Mouse (Mus musculus) CH12.LX (cell line): ENCODE measurements at regions not wholly inside any gene's neighbourhood (a gene's known extent, or its start where the extent isn't known, plus 50 kb on each side); places are given as distances from the start of the nearest gene placed in this dataset.

ENCODE experiments used
- DNase-seq: peaks from one replicate; pipeline ENCODE4 v3.0.0-alpha.2; 2013; ENCODE audit errors: extremely low read depth
- H3K27ac ChIP-seq: 2 replicates; pipeline ENCODE4 v1.5.1; 2012; ENCODE audit warnings: low read depth, mild to moderate bottlenecking, control low read depth, moderate library complexity; ENCODE audit not compliant: insufficient read depth
- H3K27me3 ChIP-seq: replicated peaks from 2 replicates; pipeline ENCODE3; 2012; ENCODE audit warnings: inconsistent platforms
- H3K36me3 ChIP-seq, 2 experiments: replicated peaks in 1 of 2; 2 replicates each; pipeline versions ENCODE3 to v1.6.1; 2012; ENCODE audit warnings: inconsistent platforms in 1 of 2, low read length in 1 of 2, mild to moderate bottlenecking in 1 of 2, mixed read lengths in 1 of 2, moderate library complexity in 1 of 2; ENCODE audit not compliant: control insufficient read depth in 1 of 2, insufficient read depth in 1 of 2
- H3K4me1 ChIP-seq, 2 experiments: 2 replicates each; pipeline ENCODE4 v1.6.1; 2012; ENCODE audit warnings: inconsistent platforms in 1 of 2, moderate library complexity in 1 of 2; ENCODE audit not compliant: insufficient read depth in 2 of 2, control insufficient read depth in 1 of 2
- H3K4me2 ChIP-seq: 2 replicates; pipeline ENCODE4 v1.6.1; 2012; ENCODE audit warnings: low read depth, mild to moderate bottlenecking, control low read depth; ENCODE audit not compliant: poor library complexity, insufficient read depth, severe bottlenecking
- H3K4me3 ChIP-seq, 3 experiments: fragments of 150-350 bp in 1 of 3; sonication (generic) in 1 of 3; replicated peaks in 1 of 3; 2 replicates each; pipeline versions ENCODE3 to v1.5.1; 2011 to 2012; ENCODE audit warnings: low read depth in 2 of 3, low read length in 2 of 3, mild to moderate bottlenecking in 2 of 3, moderate library complexity in 2 of 3, control low read depth in 1 of 3, improper control_type of control experiment in 1 of 3, inconsistent platforms in 1 of 3, mixed read lengths in 1 of 3; ENCODE audit not compliant: poor library complexity in 1 of 3
- H3K79me2 ChIP-seq: replicated peaks from 2 replicates; pipeline ENCODE4 v1.6.1; 2012; ENCODE audit warnings: mild to moderate bottlenecking, moderate library complexity; ENCODE audit not compliant: control insufficient read depth, poor library complexity, insufficient read depth, severe bottlenecking; ENCODE audit errors: extremely low read depth
- H3K9ac ChIP-seq: 2 replicates; pipeline ENCODE4 v1.6.1; 2012; ENCODE audit warnings: low read depth, mild to moderate bottlenecking, control low read depth, moderate library complexity; ENCODE audit not compliant: insufficient read depth
- H3K9me3 ChIP-seq: replicated peaks from 2 replicates; pipeline ENCODE3; 2012; ENCODE audit warnings: low read length, inconsistent platforms, mixed read lengths
- ETS1 ChIP-seq: conservative IDR thresholded peaks from 2 replicates; pipeline ENCODE4 v1.6.1; 2012; ENCODE audit warnings: low read depth, mild to moderate bottlenecking, inconsistent platforms, low read length, improper control_type of control experiment, moderate library complexity
- HCFC1 ChIP-seq: IDR thresholded peaks from 2 replicates; pipeline ENCODE4 v1.6.1; 2012; ENCODE audit warnings: low read depth, mild to moderate bottlenecking, inconsistent platforms, low read length, improper control_type of control experiment
- IRF4 ChIP-seq: IDR thresholded peaks from 2 replicates; pipeline ENCODE4 v1.6.1; 2014; ENCODE audit warnings: low read depth, mild to moderate bottlenecking, inconsistent platforms, low read length, improper control_type of control experiment
- KAT2A ChIP-seq: IDR thresholded peaks from 2 replicates; pipeline ENCODE4 v1.6.1; 2012; ENCODE audit warnings: low read length, improper control_type of control experiment, inconsistent platforms; ENCODE audit not compliant: insufficient replicate concordance
- MAFK ChIP-seq: IDR thresholded peaks from 2 replicates; pipeline ENCODE4 v1.6.1; 2011; ENCODE audit warnings: low read length, improper control_type of control experiment; ENCODE audit not compliant: insufficient replicate concordance
- MEF2A ChIP-seq: IDR thresholded peaks from 2 replicates; pipeline ENCODE4 v1.6.1; 2014; ENCODE audit warnings: low read depth, mild to moderate bottlenecking, inconsistent platforms, low read length, improper control_type of control experiment, borderline replicate concordance
- NELFE ChIP-seq: IDR thresholded peaks from 2 replicates; pipeline ENCODE4 v1.6.1; 2011; ENCODE audit warnings: low read depth, low read length, improper control_type of control experiment
- SIN3A ChIP-seq: IDR thresholded peaks from 2 replicates; pipeline ENCODE4 v1.6.1; 2012; ENCODE audit warnings: low read length, improper control_type of control experiment, inconsistent platforms
- TBP ChIP-seq: conservative IDR thresholded peaks from 2 replicates; pipeline ENCODE4 v1.6.1; 2011; ENCODE audit warnings: low read depth, low read length, improper control_type of control experiment
- UBTF ChIP-seq: IDR thresholded peaks from 2 replicates; pipeline ENCODE4 v1.6.1; 2012; ENCODE audit warnings: low read depth, mild to moderate bottlenecking, inconsistent platforms, low read length, improper control_type of control experiment, moderate library complexity
- USF1 ChIP-seq: IDR thresholded peaks from 2 replicates; pipeline ENCODE4 v1.6.1; 2014; ENCODE audit warnings: low read depth, mild to moderate bottlenecking, inconsistent platforms, low read length, improper control_type of control experiment
- USF2 ChIP-seq: conservative IDR thresholded peaks from 2 replicates; pipeline ENCODE4 v1.6.1; 2011; ENCODE audit warnings: low read depth, low read length, improper control_type of control experiment
- ZKSCAN1 ChIP-seq: IDR thresholded peaks from 2 replicates; pipeline ENCODE4 v1.6.1; 2012; ENCODE audit warnings: low read depth, inconsistent platforms, low read length, improper control_type of control experiment, borderline replicate concordance
- ZMIZ1 ChIP-seq: IDR thresholded peaks from 2 replicates; pipeline ENCODE4 v1.6.1; 2012; ENCODE audit warnings: low read depth, mild to moderate bottlenecking, inconsistent platforms, low read length, improper control_type of control experiment
- dilution Hi-C: fragments of 300-500 bp; cut with MboI; formaldehyde crosslinking; loops from 2 replicates; pipeline ENCODE4 v1.14.3; 2020; ENCODE audit warnings: low sequenced_read_pairs; ENCODE audit not compliant: extremely low pct_unique_long_range_greater_than_20kb, extremely low pct_ligation_motif_present
- in situ Hi-C: fragments of 300-500 bp; cut with MboI; formaldehyde crosslinking; loops from 3 replicates; pipeline ENCODE4 v1.14.3; 2019; ENCODE audit warnings: low sequenced_read_pairs, low pct_ligation_motif_present, low pct_unique_long_range_greater_than_20kb, mixed read lengths

GRCm38 (mm10) chr9:41765816-41766532 lies 358.1 kb downstream of the Sorl1 start:
- Histone ChIP-seq H3K9ac (no peak overlapping the region), H3K27ac (no peak overlapping the region), H3K27me3 (no peaks in the 10 kb centered on the region), H3K4me1 (no peaks in the 10 kb centered on the region), H3K9me3 (no peaks in the 10 kb centered on the region), H3K4me3 (no peak overlapping the region), H3K79me2 (no peaks in the 10 kb centered on the region), H3K36me3 (no peaks in the 10 kb centered on the region), H3K4me2 (no peak overlapping the region)
- dilution Hi-C loops (no loop called here), in situ Hi-C loops (no loop called here)
- TF ChIP-seq HCFC1 (no peak), UBTF (no peak), KAT2A (no peak), USF1 (no peak), MAFK (no peak), SIN3A (no peak), IRF4 (no peak), NELFE (no peak)
- DNase-seq, result no peak

- no peak overlapping the region for H3K4me2 ChIP-seq
- H3K4me1 ChIP-seq, result no peaks in the 10 kb centered on the region
- no peak for DNase-seq
- no peaks in the 10 kb centered on the region for H3K27me3 ChIP-seq
- no peaks in the 10 kb centered on the region for H3K79me2 ChIP-seq
- H3K27ac ChIP-seq, result no peak overlapping the region
- H3K9ac ChIP-seq, result no peak overlapping the region
- H3K9me3 ChIP-seq, result no peaks in the 10 kb centered on the region
- dilution Hi-C loops, result no loop called here
- TF ChIP-seq ZKSCAN1 (no peak), USF2 (no peak), MEF2A (no peak), TBP (no peak), ZMIZ1 (no peak), ETS1 (no peak)
- TF ChIP-seq, all 38 proteins: peak for 0
- H3K36me3 ChIP-seq, result no peaks in the 10 kb centered on the region
- in situ Hi-C loops, result no loop called here
- no peak overlapping the region for H3K4me3 ChIP-seq
Observed at GRCm38 (mm10) chr9:41761050-41761576, 363.0 kb downstream of the Sorl1 start.
